Mouse (Mus musculus): ENCODE results near the gene Nfib. TPM values are rescaled to one million over a fixed set of nuclear protein-coding genes. Genes with fewer than 3 reads are reported as not detected.

Gene Nfib
- polyA plus RNA-seq, 1 experiment from 2014 or later = 60.0 TPM

DNA sequence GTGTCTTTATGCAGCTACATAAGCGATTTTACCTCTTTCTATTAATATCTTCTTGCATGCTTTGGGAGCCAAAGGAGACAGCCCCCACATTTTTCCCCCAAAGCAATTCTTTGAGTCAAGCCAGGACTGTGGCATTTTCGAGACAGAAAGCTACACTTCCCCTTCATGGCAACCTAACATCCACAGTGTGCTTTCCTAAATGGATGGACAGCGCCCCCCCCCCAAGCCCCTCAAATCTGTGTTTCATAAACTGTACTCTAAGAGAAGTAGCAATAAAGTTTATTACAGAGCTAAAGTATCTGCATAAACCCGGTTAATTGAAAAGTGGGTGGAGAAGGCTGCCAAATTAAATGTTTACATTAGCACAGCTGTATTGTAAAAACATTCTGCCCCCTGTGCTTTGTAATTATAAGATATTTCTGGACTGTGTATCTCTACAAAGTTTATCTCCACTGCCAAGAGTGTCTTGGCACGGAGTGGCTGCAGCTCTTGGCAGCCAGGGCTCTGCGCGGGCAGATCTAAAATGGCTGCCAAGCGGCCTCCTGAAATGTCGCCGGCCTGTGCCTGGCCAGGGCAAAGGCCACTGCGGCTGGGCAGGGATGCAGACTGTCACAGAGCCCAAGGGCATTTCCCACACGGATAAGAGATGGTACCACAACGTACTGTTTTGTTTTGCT is 301.4 kb downstream of the Nfib start:
- Histone ChIP-seq H3K9me3 (replicated peaks) (no peaks in the 10 kb centered on the region), H3K4me3 (peak overlapping the region; percentile 16), H3K36me3 (no peaks in the 10 kb centered on the region), H3K4me1 (replicated peaks) (peaks cover 89% of the 10 kb centered on the region), H3K9ac (no peak overlapping the region), H3K27ac (peak overlapping the region; percentile 79), H3K4me2 (peak overlapping the region; percentile 53), H3K27me3 (no peaks in the 10 kb centered on the region)
- 21% methylated on average over 13 of the region's 13 CpGs for WGBS
- peak; percentile 77 for ATAC-seq (replicated peaks; ENCODE audit: insufficient number of reproducible peaks, insufficient read depth, low FRiP score, low read depth)

DNA sequence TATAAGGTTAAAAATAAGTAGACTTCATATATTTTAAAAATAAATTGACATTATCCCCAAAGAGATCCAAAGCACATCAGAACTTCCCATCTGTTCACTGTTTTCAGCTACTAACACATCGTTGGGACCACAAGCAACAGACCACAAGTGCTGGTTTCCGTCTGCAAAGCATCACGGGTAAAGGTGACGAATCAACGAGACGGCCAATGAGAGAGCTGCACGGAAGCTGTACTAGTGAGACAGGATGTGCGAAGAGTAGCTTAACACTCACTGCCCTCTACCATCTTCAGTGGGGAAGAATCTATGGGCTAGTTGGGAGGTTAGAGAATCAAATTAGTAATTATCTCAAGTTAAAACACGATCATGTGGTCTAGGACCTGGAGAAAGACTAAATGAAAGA is 302.9 kb downstream of the Nfib start:
- H3K4me1 ChIP-seq (replicated peaks) = peaks cover 86% of the 10 kb centered on the region
- WGBS = 84% methylated on average over 9 of the region's 9 CpGs
- no peak overlapping the region for H3K27ac ChIP-seq
- no peaks in the 10 kb centered on the region for H3K27me3 ChIP-seq
- H3K4me3 ChIP-seq = no peak overlapping the region
- H3K9me3 ChIP-seq (replicated peaks) = no peaks in the 10 kb centered on the region
- ATAC-seq (replicated peaks; ENCODE audit: insufficient number of reproducible peaks, insufficient read depth, low FRiP score, low read depth) = no peak
- H3K9ac ChIP-seq = no peak overlapping the region
- no peak overlapping the region for H3K4me2 ChIP-seq
- no peaks in the 10 kb centered on the region for H3K36me3 ChIP-seq

DNA sequence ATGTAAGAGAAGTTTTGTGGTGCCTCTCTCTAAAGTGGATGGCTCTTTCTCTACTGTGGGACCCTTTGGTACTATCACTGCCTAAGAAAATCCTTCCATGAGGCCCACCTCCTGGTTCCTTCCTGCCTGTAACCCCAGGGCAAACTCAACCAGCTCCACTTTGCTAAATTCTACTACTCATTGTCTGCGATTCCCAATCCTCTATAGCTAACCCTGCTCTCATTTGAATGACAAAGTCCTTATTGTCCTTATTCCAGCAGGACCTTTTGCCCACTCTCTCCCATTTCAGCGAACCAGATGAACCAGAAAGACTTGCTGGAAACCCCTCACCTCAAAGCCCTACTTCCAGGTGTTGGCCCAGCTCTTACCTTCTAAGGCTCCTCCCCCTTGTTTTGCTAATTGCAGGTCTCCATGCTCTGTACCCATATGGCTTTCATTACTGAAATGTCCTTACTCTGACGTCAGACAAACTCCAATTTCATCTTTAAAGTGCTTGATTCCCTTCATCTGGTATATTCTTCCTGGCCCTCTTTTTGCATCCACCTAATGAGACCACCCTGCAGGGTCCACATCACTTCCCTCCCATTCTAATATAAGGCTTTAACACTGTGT is 304.0 kb downstream of the Nfib start:
- WGBS = 55% methylated on average over 3 of the region's 3 CpGs
- Histone ChIP-seq H3K4me2 (no peak overlapping the region), H3K36me3 (no peaks in the 10 kb centered on the region), H3K4me3 (no peak overlapping the region), H3K4me1 (replicated peaks) (peaks cover 82% of the 10 kb centered on the region), H3K9me3 (replicated peaks) (no peaks in the 10 kb centered on the region), H3K27me3 (no peaks in the 10 kb centered on the region), H3K9ac (no peak overlapping the region), H3K27ac (0 out of 2 replicates have a peak overlapping the region, but pooled peaks have one; percentile 29)
- ATAC-seq (replicated peaks; ENCODE audit: insufficient number of reproducible peaks, insufficient read depth, low FRiP score, low read depth) = no peak

DNA sequence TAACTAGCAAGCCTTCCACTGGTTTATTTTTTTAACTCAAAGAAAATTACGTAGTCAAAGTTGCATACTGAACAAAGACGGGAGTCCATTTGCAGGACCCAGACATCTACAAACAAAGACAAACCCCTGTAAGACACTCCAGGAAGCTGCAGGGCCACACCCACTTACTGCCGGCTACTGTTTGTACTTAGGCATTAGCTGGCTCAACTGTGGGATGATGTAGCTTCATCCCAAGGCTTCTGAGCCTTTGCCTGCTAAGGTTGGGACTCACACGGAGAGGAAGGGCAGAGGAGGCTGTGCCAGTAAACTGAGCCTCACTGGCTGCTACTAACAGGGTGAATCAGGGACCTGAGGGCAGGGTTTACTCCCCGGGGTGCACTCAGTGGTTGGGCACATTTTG is 305.0 kb downstream of the Nfib start:
- WGBS = 24% methylated on average over 5 of the region's 5 CpGs
- peak overlapping the region; percentile 80 for H3K27ac ChIP-seq
- peak overlapping the region; percentile 29; the same call in 1 of the 2 replicates for H3K4me2 ChIP-seq
- H3K9me3 ChIP-seq (replicated peaks) = no peaks in the 10 kb centered on the region
- no peak overlapping the region for H3K4me3 ChIP-seq
- no peak overlapping the region; the same call in 1 of the 2 replicates for H3K9ac ChIP-seq
- H3K27me3 ChIP-seq = no peaks in the 10 kb centered on the region
- no peaks in the 10 kb centered on the region for H3K36me3 ChIP-seq
- no peak for ATAC-seq (replicated peaks; ENCODE audit: insufficient number of reproducible peaks, insufficient read depth, low FRiP score, low read depth)
- H3K4me1 ChIP-seq (replicated peaks) = peaks cover 77% of the 10 kb centered on the region

DNA sequence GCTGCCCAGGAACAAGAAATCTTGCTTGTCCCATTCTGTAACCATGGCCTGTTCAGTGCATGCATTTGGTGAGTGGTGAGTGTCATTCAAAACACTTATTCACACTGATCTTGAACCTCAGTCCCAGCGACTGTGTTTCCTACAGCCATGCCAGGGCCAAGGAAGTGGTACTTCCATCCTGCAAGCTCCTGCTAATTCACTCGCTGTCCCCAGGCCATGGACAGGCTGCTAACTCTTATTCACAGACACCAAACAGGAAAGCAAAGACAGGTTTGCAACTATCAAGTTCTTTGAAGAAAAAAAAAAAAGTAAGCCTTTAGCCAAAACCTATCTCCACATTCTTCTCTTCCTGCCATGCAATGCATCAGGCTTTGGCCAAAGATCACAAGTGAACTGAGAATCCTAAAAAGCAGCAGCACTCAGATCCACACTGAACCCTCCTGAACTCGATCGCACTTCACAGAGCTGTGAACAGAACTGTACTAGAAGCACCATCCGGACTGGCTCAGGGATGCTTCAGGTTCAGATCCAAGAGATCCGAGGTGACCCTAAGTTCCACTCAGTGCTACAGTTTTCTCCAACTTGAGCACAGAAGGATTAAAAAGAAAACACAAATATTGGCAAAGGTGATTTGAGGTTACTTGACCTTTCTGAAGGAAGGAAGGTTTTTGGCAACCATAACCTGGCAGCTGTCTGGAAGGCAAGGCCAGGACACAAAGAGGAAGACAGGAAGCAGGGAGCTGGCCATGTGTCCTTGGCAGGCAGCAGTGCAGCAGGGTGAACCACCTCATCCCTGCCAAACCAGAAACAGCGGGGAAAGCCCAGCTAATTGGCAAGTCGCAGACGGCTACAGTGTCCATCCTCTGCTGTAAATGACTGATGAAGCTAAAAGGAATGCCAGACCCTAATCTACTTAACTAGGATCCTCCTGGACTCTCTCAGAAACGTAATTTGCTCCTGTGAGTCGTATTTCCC is 305.9 kb downstream of the Nfib start:
- peak; percentile 66 for ATAC-seq (replicated peaks; ENCODE audit: insufficient number of reproducible peaks, insufficient read depth, low FRiP score, low read depth)
- Histone ChIP-seq H3K27me3 (no peaks in the 10 kb centered on the region), H3K9ac (no peak overlapping the region), H3K27ac (peak overlapping the region; percentile 80), H3K4me1 (replicated peaks) (peaks cover 68% of the 10 kb centered on the region), H3K9me3 (replicated peaks) (no peaks in the 10 kb centered on the region), H3K4me2 (peak overlapping the region; percentile 29; the same call in 1 of the 2 replicates), H3K36me3 (no peaks in the 10 kb centered on the region), H3K4me3 (no peak overlapping the region)
- WGBS = 34% methylated on average over 11 of the region's 11 CpGs

DNA sequence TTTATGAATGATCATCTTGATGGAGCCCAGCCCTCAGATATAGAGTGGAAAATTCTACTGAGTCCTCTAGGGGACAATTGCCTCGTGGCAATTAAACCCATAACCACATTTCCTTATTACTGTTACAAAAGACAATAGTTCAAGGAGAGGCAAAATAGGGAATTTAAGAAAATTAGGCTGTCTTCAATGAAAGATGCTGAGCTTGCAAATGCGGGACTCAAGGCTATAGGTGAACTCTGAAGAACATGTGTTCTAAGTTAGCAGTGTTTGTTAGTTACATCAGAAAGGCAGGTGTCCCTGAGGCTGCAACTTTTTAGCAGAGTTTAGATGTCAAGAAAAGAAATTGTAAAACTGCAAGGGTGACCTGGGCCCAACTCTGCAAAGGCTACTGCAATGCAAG is 307.3 kb downstream of the Nfib start:
- ATAC-seq (replicated peaks; ENCODE audit: insufficient number of reproducible peaks, insufficient read depth, low FRiP score, low read depth) = no peak
- Histone ChIP-seq H3K4me1 (replicated peaks) (peaks cover 62% of the 10 kb centered on the region), H3K27ac (no peak overlapping the region), H3K4me3 (no peak overlapping the region), H3K27me3 (no peaks in the 10 kb centered on the region), H3K9me3 (replicated peaks) (no peaks in the 10 kb centered on the region), H3K36me3 (no peaks in the 10 kb centered on the region), H3K9ac (no peak overlapping the region), H3K4me2 (no peak overlapping the region)
- WGBS = 73% methylated on average over 2 of the region's 2 CpGs

DNA sequence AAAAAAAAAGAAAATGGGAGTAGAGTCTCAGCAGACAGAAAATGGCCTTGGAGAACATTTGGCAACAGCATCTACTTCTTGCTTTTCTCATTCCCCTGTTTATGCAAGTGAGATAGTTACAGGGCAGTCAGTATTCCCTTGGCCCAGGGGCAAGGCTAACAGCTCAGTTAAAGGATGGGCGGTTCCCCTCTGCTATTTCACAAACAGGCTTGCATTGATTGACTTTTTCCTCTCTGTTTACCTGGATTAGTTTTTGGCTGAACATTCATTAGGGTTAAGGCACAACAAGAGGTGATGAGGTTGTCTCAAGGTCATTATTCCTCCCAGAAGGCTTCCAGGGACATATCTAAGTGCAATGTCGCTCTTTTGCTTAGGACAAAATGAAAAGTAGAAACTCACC is 308.7 kb downstream of the Nfib start:
- no peaks in the 10 kb centered on the region for H3K36me3 ChIP-seq
- no peaks in the 10 kb centered on the region for H3K27me3 ChIP-seq
- WGBS = 76% methylated on average over 2 of the region's 2 CpGs
- peak overlapping the region; percentile 33; the same call in 1 of the 2 replicates for H3K27ac ChIP-seq
- no peaks in the 10 kb centered on the region for H3K9me3 ChIP-seq (replicated peaks)
- H3K4me1 ChIP-seq (replicated peaks) = peaks cover 58% of the 10 kb centered on the region
- no peak overlapping the region for H3K4me3 ChIP-seq
- no peak for ATAC-seq (replicated peaks; ENCODE audit: insufficient number of reproducible peaks, insufficient read depth, low FRiP score, low read depth)
- H3K4me2 ChIP-seq = no peak overlapping the region
- no peak overlapping the region for H3K9ac ChIP-seq

DNA sequence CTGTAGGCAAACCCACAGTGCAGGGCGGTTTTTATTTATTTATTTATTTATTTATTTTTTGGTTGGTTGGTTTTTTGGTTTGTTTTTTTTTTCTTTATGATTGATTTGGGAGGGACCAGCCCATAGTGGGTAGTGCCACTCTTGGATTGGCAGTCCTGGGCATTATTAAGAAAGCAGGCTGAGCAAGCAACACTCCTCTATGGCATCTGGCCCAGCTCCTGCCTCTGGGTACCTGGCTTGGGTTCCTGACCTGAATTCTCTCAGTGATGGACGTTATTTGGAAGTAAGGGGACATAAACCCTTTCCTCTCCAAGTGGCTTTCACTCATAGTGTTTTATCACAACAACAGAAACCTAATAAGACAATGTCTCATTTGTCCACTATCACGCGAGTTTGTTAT is 309.5 kb downstream of the Nfib start:
- Histone ChIP-seq H3K9me3 (replicated peaks) (no peaks in the 10 kb centered on the region), H3K27ac (no peak overlapping the region), H3K4me1 (replicated peaks) (peaks cover 58% of the 10 kb centered on the region), H3K36me3 (no peaks in the 10 kb centered on the region), H3K27me3 (no peaks in the 10 kb centered on the region), H3K9ac (no peak overlapping the region), H3K4me2 (no peak overlapping the region), H3K4me3 (no peak overlapping the region)
- WGBS = 81% methylated on average over 4 of the region's 4 CpGs
- ATAC-seq (replicated peaks; ENCODE audit: insufficient number of reproducible peaks, insufficient read depth, low FRiP score, low read depth) = no peak

DNA sequence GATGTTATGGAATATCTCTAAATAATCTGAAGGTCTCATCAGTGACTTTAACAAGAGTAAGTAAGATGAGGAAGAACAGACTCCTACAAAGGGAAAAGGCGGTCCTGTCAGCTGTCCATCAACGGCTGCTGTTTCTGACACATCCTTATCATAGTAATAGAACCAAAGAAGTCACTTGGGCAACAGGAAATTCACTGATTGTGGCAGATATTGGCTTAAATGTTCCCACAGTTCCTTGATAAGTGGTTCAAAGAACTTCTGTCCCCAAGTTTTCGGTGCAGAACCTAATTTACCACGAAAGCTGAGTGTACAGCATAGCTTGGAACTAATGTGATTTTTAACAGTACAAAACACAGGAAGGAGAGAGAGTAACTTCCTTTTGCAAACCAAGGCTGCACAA is 311.2 kb downstream of the Nfib start:
- no peaks in the 10 kb centered on the region for H3K9me3 ChIP-seq (replicated peaks)
- no peaks in the 10 kb centered on the region for H3K36me3 ChIP-seq
- H3K9ac ChIP-seq = no peak overlapping the region
- H3K4me3 ChIP-seq = no peak overlapping the region
- 36% methylated on average over 4 of the region's 4 CpGs for WGBS
- H3K4me2 ChIP-seq = no peak overlapping the region
- H3K27me3 ChIP-seq = no peaks in the 10 kb centered on the region
- H3K4me1 ChIP-seq (replicated peaks) = peaks cover 51% of the 10 kb centered on the region
- ATAC-seq (replicated peaks; ENCODE audit: insufficient number of reproducible peaks, insufficient read depth, low FRiP score, low read depth) = no peak
- H3K27ac ChIP-seq = no peak overlapping the region

DNA sequence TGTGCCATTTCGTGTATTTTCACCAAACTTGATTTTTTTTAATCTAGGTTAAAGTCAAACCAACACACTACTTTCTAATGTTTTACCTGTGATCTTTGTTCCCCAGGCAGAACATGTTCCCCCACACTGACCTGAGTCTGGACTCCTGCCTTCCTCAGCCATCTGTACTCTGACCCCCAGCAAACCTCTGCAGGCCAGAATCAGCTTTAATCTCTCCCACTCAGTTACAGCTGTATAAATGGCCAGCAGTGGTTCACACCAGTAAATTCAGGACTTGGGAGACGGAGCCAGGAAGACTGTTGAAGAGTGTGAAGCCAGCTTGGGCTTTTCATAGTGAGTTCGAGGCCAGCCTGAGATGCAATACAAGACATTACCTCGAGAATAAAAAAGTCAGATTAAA is 312.5 kb downstream of the Nfib start:
- Histone ChIP-seq H3K4me2 (no peak overlapping the region), H3K9ac (no peak overlapping the region), H3K27me3 (no peaks in the 10 kb centered on the region), H3K9me3 (replicated peaks) (no peaks in the 10 kb centered on the region), H3K27ac (no peak overlapping the region), H3K4me1 (replicated peaks) (peaks cover 42% of the 10 kb centered on the region), H3K4me3 (no peak overlapping the region), H3K36me3 (no peaks in the 10 kb centered on the region)
- no peak for ATAC-seq (replicated peaks; ENCODE audit: insufficient number of reproducible peaks, insufficient read depth, low FRiP score, low read depth)
- 65% methylated on average over 4 of the region's 4 CpGs for WGBS

DNA sequence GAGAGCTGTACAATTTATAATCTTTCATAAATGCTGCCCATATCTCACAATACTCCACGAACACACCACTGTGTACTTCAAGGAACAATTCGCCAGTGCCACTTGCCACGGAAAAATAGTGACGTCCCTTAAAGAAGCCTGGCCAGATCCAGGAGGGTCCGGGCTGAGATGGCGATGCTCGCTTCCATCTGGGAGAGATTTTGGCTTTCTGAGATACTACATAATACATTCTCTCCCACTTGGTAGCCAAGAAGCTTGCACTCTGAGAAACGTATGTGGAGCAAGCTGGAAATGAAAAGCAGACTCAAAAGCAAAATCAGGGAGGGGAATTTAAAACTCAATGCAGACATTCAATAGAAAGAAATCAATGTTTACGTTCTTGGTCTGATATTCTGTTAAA is 313.1 kb downstream of the Nfib start:
- Histone ChIP-seq H3K4me1 (replicated peaks) (peaks cover 44% of the 10 kb centered on the region), H3K9me3 (replicated peaks) (no peaks in the 10 kb centered on the region), H3K4me2 (no peak overlapping the region), H3K9ac (no peak overlapping the region), H3K4me3 (no peak overlapping the region), H3K27ac (no peak overlapping the region), H3K36me3 (no peaks in the 10 kb centered on the region), H3K27me3 (no peaks in the 10 kb centered on the region)
- WGBS = 65% methylated on average over 9 of the region's 9 CpGs
- ATAC-seq (replicated peaks; ENCODE audit: insufficient number of reproducible peaks, insufficient read depth, low FRiP score, low read depth) = no peak

Data from heart, embryonic 15.5 days (tissue).